ENCODE assay signal across 27 mouse cellular contexts in genomic region chr14:57810886-57811285, GRCm38 (mm10). TPM values are rescaled to one million over a fixed set of nuclear protein-coding genes. Genes with fewer than 3 reads are reported as not detected.
DNase-seq lines count a peak whose midpoint lies in the region; ATAC-seq and TF ChIP-seq lines count a peak whose summit lies in the region.
"Had no signal": no experiment of that assay in that cellular context is flagged by ENCODE, and none has a peak within 500 bp of the region (broad histone marks: within the 10 kb centered on the region; RNA-seq: fewer than 3 reads in every experiment).

No protein-coding gene starts in this region.

- peak; percentile 45 for DNase-seq in embryonic facial prominence, embryonic 14.5 days (ENCODE audit: low spot score)
- DNase-seq in embryonic facial prominence, embryonic 10.5 days (ENCODE audit: low spot score), result no peak
- DNase-seq in lung, postnatal 0 days (ENCODE audit: low spot score), result peak; percentile 64
- no peak for DNase-seq in lung, postnatal 25 days (ENCODE audit: low spot score)
- DNase-seq in stomach, postnatal 0 days (ENCODE audit: low spot score), result no peak
- no peak for DNase-seq in adrenal gland, postnatal 36 days
- DNase-seq: adrenal gland, postnatal 10 days; cerebellum, adult 11 months; cerebellum, adult 2 months; cerebellum, adult 9-11 months; cerebellum, postnatal 25 days; embryo, embryonic 11 days; forebrain, postnatal 0 days; gastrocnemius, adult 2 months; gastrocnemius, postnatal 14 days; heart, adult 11 months; heart, postnatal 10 days; heart, postnatal 36 days had no signal

- TF ChIP-seq EP300 in lung, postnatal 0 days (IDR thresholded peaks at IDR 0.05), result peak; percentile 42
- no peak for TF ChIP-seq EP300 in stomach, postnatal 0 days (optimal IDR thresholded peaks at IDR 0.05)

- WGBS in embryonic facial prominence, embryonic 14.5 days, result 89% methylated on average over 2 of the region's 2 CpGs
- WGBS in embryonic facial prominence, embryonic 10.5 days, result 88% methylated on average over 2 of the region's 2 CpGs
- WGBS in lung, postnatal 0 days, result 76% methylated on average over 2 of the region's 2 CpGs
- 69% methylated on average over 2 of the region's 2 CpGs for WGBS in stomach, postnatal 0 days

- no peaks in the 10 kb centered on the region for H3K9me3 ChIP-seq in embryonic facial prominence, embryonic 14.5 days (ENCODE audit: control insufficient read depth, low read length)
- 0 out of 2 replicates have a peak, but pooled peaks cover 3% of the 10 kb centered on the region for H3K9me3 ChIP-seq in embryonic facial prominence, embryonic 10.5 days
- H3K9me3 ChIP-seq in lung, postnatal 0 days (ENCODE audit: low read length), result no peaks in the 10 kb centered on the region
- no peaks in the 10 kb centered on the region for H3K9me3 ChIP-seq in stomach, postnatal 0 days (ENCODE audit: control insufficient read depth, low read length)
- H3K9me3 ChIP-seq: embryonic facial prominence, embryonic 15.5 days; G1E; heart, embryonic 12.5 days; heart, embryonic 15.5 days; hindbrain, embryonic 10.5 days; hindbrain, embryonic 13.5 days had no signal

- H3K27me3 ChIP-seq in embryonic facial prominence, embryonic 14.5 days (replicated peaks; ENCODE audit: control insufficient read depth, insufficient read depth, low read length), result no peaks in the 10 kb centered on the region
- no peaks in the 10 kb centered on the region for H3K27me3 ChIP-seq in embryonic facial prominence, embryonic 10.5 days (replicated peaks; ENCODE audit: low read depth, poor library complexity, severe bottlenecking)
- H3K27me3 ChIP-seq in lung, postnatal 0 days (replicated peaks; ENCODE audit: insufficient read depth, low read length), result no peaks in the 10 kb centered on the region
- no peaks in the 10 kb centered on the region for H3K27me3 ChIP-seq in stomach, postnatal 0 days (ENCODE audit: control insufficient read depth, insufficient read depth, low read length)
- H3K27me3 ChIP-seq: embryonic facial prominence, embryonic 15.5 days; heart, embryonic 12.5 days; heart, embryonic 15.5 days; hindbrain, embryonic 13.5 days; Patski had no signal

- no peaks in the 10 kb centered on the region for H3K4me1 ChIP-seq in embryonic facial prominence, embryonic 14.5 days (ENCODE audit: control insufficient read depth, insufficient read depth, low read length)
- H3K4me1 ChIP-seq in embryonic facial prominence, embryonic 10.5 days, result no peaks in the 10 kb centered on the region
- peaks cover 3% of the 10 kb centered on the region; the same call in 1 of the 2 replicates for H3K4me1 ChIP-seq in lung, postnatal 0 days (ENCODE audit: insufficient read depth, low read depth, low read length)
- H3K4me1 ChIP-seq in stomach, postnatal 0 days (replicated peaks; ENCODE audit: control insufficient read depth, insufficient read depth), result no peaks in the 10 kb centered on the region
- H3K4me1 ChIP-seq: embryonic facial prominence, embryonic 15.5 days; heart, embryonic 12.5 days; heart, embryonic 15.5 days; hindbrain, embryonic 10.5 days; hindbrain, embryonic 13.5 days had no signal

- no peak for ATAC-seq in embryonic facial prominence, embryonic 14.5 days (ENCODE audit: low read depth)
- peak; percentile 56 for ATAC-seq in lung, postnatal 0 days
- peak; percentile 63; the same call in 1 of the 2 replicates for ATAC-seq in stomach, postnatal 0 days (ENCODE audit: low FRiP score, low TSS enrichment)
- ATAC-seq: forebrain, embryonic 14.5 days; forebrain, postnatal 0 days; hindbrain, embryonic 16.5 days; Patski had no signal

- TF ChIP-seq CTCF in lung, postnatal 0 days (IDR thresholded peaks at IDR 0.05), result no peak
- TF ChIP-seq CTCF in stomach, postnatal 0 days (IDR thresholded peaks at IDR 0.05; ENCODE audit: low read depth), result no peak

- H3K9ac ChIP-seq in embryonic facial prominence, embryonic 14.5 days (ENCODE audit: low read depth, low read length), result no peak overlapping the region
- H3K9ac ChIP-seq in lung, postnatal 0 days (replicated peaks; ENCODE audit: low read depth), result no peak overlapping the region
- no peak overlapping the region for H3K9ac ChIP-seq in stomach, postnatal 0 days (ENCODE audit: low read length)
- H3K9ac ChIP-seq: embryonic facial prominence, embryonic 15.5 days; forebrain, postnatal 0 days; heart, embryonic 12.5 days; heart, embryonic 15.5 days; hindbrain, embryonic 13.5 days had no signal

- H3K36me3 ChIP-seq in embryonic facial prominence, embryonic 14.5 days (ENCODE audit: control insufficient read depth, insufficient read depth, low read length), result peaks cover 68% of the 10 kb centered on the region
- H3K36me3 ChIP-seq in embryonic facial prominence, embryonic 10.5 days (replicated peaks), result peaks cover 98% of the 10 kb centered on the region
- H3K36me3 ChIP-seq in lung, postnatal 0 days (ENCODE audit: insufficient read depth, low read length), result 0 out of 2 replicates have a peak, but pooled peaks cover 3% of the 10 kb centered on the region
- H3K36me3 ChIP-seq in stomach, postnatal 0 days (ENCODE audit: control insufficient read depth, insufficient read depth, low read length), result no peaks in the 10 kb centered on the region

- H3K27ac ChIP-seq in embryonic facial prominence, embryonic 14.5 days (replicated peaks; ENCODE audit: low read depth, low read length), result no peak overlapping the region
- H3K27ac ChIP-seq in embryonic facial prominence, embryonic 10.5 days (replicated peaks), result no peak overlapping the region
- peak overlapping the region; percentile 59 for H3K27ac ChIP-seq in lung, postnatal 0 days (ENCODE audit: low read length)
- H3K27ac ChIP-seq in stomach, postnatal 0 days (replicated peaks), result peak overlapping the region; percentile 78
- H3K27ac ChIP-seq: gastrocnemius, adult 2 months; heart, embryonic 15.5 days; hindbrain, embryonic 10.5 days; hindbrain, embryonic 13.5 days had no signal

- H3K4me2 ChIP-seq in embryonic facial prominence, embryonic 14.5 days (ENCODE audit: low read depth, low read length), result no peak overlapping the region
- no peak overlapping the region for H3K4me2 ChIP-seq in lung, postnatal 0 days (replicated peaks; ENCODE audit: low read depth, low read length)
- no peak overlapping the region for H3K4me2 ChIP-seq in stomach, postnatal 0 days (replicated peaks; ENCODE audit: low read depth)
- H3K4me2 ChIP-seq: embryonic facial prominence, embryonic 15.5 days; heart, embryonic 12.5 days; heart, embryonic 15.5 days; hindbrain, embryonic 13.5 days had no signal

- H3K4me3 ChIP-seq in embryonic facial prominence, embryonic 14.5 days (ENCODE audit: low read depth, low read length), result no peak overlapping the region
- no peak overlapping the region for H3K4me3 ChIP-seq in embryonic facial prominence, embryonic 10.5 days
- H3K4me3 ChIP-seq in lung, postnatal 0 days (ENCODE audit: low read depth, low read length), result no peak overlapping the region
- no peak overlapping the region for H3K4me3 ChIP-seq in stomach, postnatal 0 days (ENCODE audit: low read depth, low read length)
- H3K4me3 ChIP-seq: embryonic facial prominence, embryonic 15.5 days; gastrocnemius, adult 2 months; heart, embryonic 12.5 days; heart, embryonic 15.5 days; hindbrain, embryonic 10.5 days; hindbrain, embryonic 13.5 days had no signal

RNA-seq across cellular contexts. Expression of gene Sap18, which starts 12.9 kb away (rescaled TPM):
- 19.6 and 48.6 TPM in 2 replicates for polyA plus RNA-seq in embryonic facial prominence, embryonic 14.5 days (2014; fragmentation: Nextera tagmentation; extraction: Ambion mirVana)
- polyA plus RNA-seq in embryonic facial prominence, embryonic 10.5 days (2016; fragmentation: Nextera tagmentation; extraction: Ambion mirVana), result 30.9 and 41.2 TPM in 2 replicates
- polyA plus RNA-seq in lung, postnatal 0 days (2015; fragmentation: Nextera tagmentation; extraction: Ambion mirVana), result 16.5 and 18.9 TPM in 2 replicates
- 10.3 and 17.2 TPM in 2 replicates for polyA plus RNA-seq in stomach, postnatal 0 days (2015; fragmentation: Nextera tagmentation; extraction: Ambion mirVana)
- total RNA-seq in adrenal gland, postnatal 36 days (2021), result 10 to 100 TPM; 59.7 to 68.0 TPM

RNA-seq across cellular contexts. Expression of gene Ska3, which starts 15.1 kb away (rescaled TPM):
- 15.3 and 17.2 TPM in 2 replicates for polyA plus RNA-seq in embryonic facial prominence, embryonic 14.5 days (2014; fragmentation: Nextera tagmentation; extraction: Ambion mirVana)
- polyA plus RNA-seq in embryonic facial prominence, embryonic 10.5 days (2016; fragmentation: Nextera tagmentation; extraction: Ambion mirVana), result 58.9 and 62.5 TPM in 2 replicates
- 1.8 and 2.2 TPM in 2 replicates for polyA plus RNA-seq in lung, postnatal 0 days (2015; fragmentation: Nextera tagmentation; extraction: Ambion mirVana)
- 6.0 and 7.4 TPM in 2 replicates for polyA plus RNA-seq in stomach, postnatal 0 days (2015; fragmentation: Nextera tagmentation; extraction: Ambion mirVana)
- 1 to 10 TPM in 1 of 2 experiments, under 1 TPM in 1; 0.82 to 1.5 TPM for total RNA-seq in adrenal gland, postnatal 36 days (2021)
- total RNA-seq: gastrocnemius, adult 2 months had no signal

RNA-seq across cellular contexts. Expression of gene Mrpl57, which starts 15.1 kb away (rescaled TPM):
- polyA plus RNA-seq in embryonic facial prominence, embryonic 14.5 days (2014; fragmentation: Nextera tagmentation; extraction: Ambion mirVana), result 151 and 161 TPM in 2 replicates
- 140 and 149 TPM in 2 replicates for polyA plus RNA-seq in embryonic facial prominence, embryonic 10.5 days (2016; fragmentation: Nextera tagmentation; extraction: Ambion mirVana)
- 163 and 210 TPM in 2 replicates for polyA plus RNA-seq in lung, postnatal 0 days (2015; fragmentation: Nextera tagmentation; extraction: Ambion mirVana)
- 214 and 220 TPM in 2 replicates for polyA plus RNA-seq in stomach, postnatal 0 days (2015; fragmentation: Nextera tagmentation; extraction: Ambion mirVana)
- 100 to 1,000 TPM; 104 to 128 TPM for total RNA-seq in adrenal gland, postnatal 36 days (2021)

RNA-seq across cellular contexts. Expression of gene Lats2, which starts 52.7 kb away (rescaled TPM):
- 22.7 and 23.9 TPM in 2 replicates for polyA plus RNA-seq in embryonic facial prominence, embryonic 14.5 days (2014; fragmentation: Nextera tagmentation; extraction: Ambion mirVana)
- polyA plus RNA-seq in embryonic facial prominence, embryonic 10.5 days (2016; fragmentation: Nextera tagmentation; extraction: Ambion mirVana), result 18.6 and 20.5 TPM in 2 replicates
- polyA plus RNA-seq in lung, postnatal 0 days (2015; fragmentation: Nextera tagmentation; extraction: Ambion mirVana), result 24.2 and 27.5 TPM in 2 replicates
- 10.9 and 11.5 TPM in 2 replicates for polyA plus RNA-seq in stomach, postnatal 0 days (2015; fragmentation: Nextera tagmentation; extraction: Ambion mirVana)
- total RNA-seq in adrenal gland, postnatal 36 days (2021), result 10 to 100 TPM; 51.6 to 59.1 TPM

Comparison
In these comparisons a context has a peak if more than half of its experiments do, and no peak if none do; other contexts are left out.
1. DNase-seq: peak in embryonic facial prominence, embryonic 14.5 days (single experiment) and lung, postnatal 0 days (single experiment); none in embryonic facial prominence, embryonic 10.5 days (single experiment), lung, postnatal 25 days (single experiment), stomach, postnatal 0 days (single experiment) and adrenal gland, postnatal 36 days (0 of 2).
2. H3K27ac ChIP-seq: peak in lung, postnatal 0 days (single experiment) and stomach, postnatal 0 days (single experiment); none in embryonic facial prominence, embryonic 14.5 days (single experiment) and embryonic facial prominence, embryonic 10.5 days (single experiment).